Mouse (Mus musculus) brain, adult 2 months (tissue): Measurements from ENCODE around the gene Fktn.

Source experiments
- DNase-seq: peaks from one replicate; pipeline ENCODE4 v3.0.0; 2011; ENCODE audit warnings: low read depth, low spot score

Fktn gene

GRCm38 (mm10) chr4:53825821-53826605 is 112.2 kb downstream of the Fktn start, which contains the start of gene Tmem38b:
Gene Tmem38b, plus strand, starts transcription at chr4:53826045.
- DNase-seq = peak; percentile 80

- DNase-seq = no peak
Observed at GRCm38 (mm10) chr4:53826641-53827248, 112.9 kb downstream of the Fktn start.
